Mouse (Mus musculus): ENCODE measurements at regions not wholly inside any gene's neighbourhood (a gene's known extent, or its start where the extent isn't known, plus 50 kb on each side); places are given as distances from the start of the nearest gene placed in this dataset.

DNA sequence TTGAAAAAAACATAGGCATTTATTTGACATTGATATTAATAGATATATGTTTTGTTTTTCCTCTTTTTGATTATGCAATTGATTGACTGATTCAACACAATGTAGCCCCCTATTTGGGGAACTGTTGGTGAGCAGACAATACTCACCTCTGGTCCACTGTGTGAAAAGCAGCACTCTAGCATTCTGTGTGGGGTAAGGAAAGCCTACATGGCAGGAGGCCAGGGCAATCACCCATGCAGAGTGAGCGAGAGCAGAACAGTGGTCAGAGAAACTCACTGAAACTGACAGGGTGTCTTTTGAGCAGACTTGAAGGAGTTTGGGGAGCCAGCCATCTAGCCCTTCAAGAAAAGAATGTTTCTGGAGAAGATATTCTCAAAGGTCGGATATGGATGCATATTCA is 73.2 kb upstream of the Azi2 start:
- DNase-seq = peak; percentile 5

DNA sequence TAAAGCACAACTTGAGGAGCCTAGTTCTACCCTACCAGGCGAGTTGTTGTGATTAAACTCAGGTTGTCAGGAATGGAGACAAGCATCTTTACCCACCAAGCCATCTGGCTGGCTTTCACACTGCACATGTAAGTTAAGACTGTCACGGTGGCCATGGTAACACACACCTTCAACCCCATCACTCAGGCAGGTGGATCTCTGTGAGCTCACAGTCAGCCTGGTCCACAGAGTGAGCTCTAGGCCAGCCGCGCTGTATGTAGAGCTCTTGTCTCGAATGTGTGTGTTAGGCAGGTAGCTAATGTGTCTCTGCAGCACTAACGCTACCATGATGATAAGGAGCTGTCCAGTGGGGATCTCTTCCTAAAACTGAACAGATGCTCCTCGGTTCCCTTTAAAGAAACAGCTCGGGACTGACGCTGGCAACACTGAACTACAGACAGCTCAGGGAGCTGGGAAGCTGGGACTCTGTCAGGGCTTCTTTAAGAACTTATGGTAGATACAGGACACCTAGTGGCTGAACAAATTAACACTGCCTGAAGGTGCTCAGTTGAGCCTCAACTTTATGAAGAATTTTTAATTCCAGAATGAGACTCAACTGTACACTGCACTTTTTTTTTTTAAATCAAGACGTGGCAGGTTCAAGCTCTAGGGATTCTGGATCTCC is 73.8 kb upstream of the Azi2 start:
- peak; percentile 56 to 64 for DNase-seq

DNA sequence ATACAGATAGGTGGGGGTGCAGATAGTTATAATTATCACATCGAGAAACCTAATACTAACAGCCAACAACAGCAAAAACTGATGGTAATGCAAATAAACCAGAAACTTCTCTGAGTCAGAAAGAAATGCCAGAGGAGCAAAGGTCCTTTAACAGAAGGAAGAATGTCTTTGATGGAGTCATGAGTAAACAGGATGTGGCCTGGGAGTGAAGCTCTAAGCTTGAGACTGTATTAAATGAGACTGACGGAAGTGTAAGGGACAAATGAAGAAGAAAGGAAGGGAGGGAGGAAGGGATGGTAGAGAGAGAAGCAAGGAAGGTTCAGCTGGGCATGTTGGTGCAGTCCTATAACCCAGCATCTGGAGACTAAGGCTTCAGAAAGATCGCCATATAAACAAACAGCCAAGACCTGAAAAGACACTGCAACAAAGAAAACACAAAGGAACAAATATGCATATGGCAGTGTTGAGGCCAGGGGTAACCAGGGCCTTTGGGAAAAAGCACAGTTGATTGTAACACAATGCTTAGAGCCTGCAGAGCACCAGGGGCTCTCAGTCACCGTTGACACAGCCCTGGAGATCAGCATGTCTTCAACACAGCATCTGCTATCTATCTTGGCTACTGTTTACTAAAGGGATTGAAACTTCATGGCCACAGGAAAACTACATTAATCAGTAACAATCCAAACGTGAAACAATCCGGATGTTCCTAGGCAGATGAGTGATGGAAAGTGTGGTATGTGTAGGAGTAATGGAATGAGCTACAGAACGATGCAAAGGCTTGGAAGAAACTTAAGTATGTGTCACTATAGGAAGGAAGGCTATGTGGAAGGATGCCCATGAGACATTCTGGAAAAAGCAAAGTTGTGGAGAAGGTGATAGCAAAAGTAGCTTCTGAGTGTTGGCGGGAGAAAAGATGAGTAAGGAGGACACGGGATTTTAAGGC is 77.9 kb upstream of the Azi2 start:
- DNase-seq = no peak

DNA sequence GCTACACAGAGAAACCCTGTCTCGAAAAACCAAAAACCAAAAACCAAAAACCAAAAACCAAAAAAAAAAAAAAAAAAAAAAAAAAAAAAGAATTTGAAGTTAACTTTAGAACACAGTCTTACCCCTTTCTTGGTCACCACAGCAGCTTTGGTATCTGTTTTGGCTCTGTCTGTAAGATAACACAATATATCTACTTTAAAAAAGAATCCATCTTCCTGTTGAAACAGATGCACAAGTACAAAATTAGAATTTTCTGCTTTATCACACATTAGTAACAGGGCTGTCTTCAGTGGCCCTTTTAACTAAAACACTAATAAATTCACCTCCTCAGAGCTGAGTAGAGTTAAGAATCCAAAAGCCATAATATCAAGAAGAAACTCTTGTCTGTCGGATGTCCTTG is 80.5 kb upstream of the Azi2 start:
- DNase-seq = no peak

DNA sequence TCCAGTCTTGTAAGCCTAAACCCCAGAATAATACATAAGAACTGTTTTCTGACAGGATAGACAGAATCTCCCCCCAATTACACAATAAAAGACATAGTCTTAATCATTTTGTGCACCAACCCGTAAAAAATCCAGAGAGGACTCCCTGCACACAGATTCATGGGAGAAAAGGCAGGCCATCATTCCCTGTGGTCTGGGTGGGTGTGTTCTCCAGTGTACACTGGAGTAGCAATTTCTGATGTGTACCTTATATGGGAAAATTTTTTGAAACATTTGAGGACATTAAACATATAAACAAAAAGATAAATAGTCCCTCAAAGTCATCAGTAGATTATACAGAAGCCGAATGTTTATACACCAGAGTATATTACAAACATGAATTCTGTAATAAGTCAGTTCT is 83.1 kb upstream of the Azi2 start:
- no peak for DNase-seq

DNA sequence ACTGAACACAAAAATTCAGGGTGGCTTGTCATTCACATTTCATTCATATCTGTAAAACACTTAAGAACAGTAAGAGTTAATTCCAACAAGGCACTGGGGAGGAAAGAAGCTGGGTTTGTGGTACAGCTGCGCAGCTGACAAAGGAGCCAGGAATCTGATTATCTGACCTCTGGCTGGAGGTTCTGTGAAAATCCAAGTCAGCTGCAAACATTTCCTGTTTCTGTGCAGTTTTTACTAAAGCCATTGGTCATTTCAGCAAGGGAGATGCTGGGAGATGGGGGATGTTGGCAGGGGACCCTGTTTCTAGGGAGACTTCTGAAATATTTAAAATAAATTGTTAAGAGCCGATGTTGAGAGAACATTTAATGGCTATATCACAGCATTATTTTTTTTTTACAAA is 83.6 kb upstream of the Azi2 start:
- no peak for DNase-seq

DNA sequence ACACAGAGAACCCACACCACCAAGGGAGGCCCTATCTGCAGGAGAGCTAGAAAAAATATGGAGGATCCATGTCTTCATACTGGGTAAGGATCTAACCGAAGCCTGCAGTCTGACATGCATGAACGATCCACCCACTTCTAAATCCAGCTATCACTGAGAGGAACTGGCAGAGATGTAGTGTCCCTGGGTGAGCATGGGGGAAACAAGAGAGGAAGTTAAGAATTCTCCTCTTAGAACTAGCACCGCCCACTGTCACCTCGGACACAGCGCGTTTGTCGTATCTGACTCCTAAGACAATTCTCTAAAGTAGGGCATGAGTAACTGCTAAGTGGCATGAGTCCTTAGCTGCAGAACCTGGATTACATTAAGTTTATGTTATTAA is 112.8 kb upstream of the Azi2 start:
- no peak for DNase-seq

DNA sequence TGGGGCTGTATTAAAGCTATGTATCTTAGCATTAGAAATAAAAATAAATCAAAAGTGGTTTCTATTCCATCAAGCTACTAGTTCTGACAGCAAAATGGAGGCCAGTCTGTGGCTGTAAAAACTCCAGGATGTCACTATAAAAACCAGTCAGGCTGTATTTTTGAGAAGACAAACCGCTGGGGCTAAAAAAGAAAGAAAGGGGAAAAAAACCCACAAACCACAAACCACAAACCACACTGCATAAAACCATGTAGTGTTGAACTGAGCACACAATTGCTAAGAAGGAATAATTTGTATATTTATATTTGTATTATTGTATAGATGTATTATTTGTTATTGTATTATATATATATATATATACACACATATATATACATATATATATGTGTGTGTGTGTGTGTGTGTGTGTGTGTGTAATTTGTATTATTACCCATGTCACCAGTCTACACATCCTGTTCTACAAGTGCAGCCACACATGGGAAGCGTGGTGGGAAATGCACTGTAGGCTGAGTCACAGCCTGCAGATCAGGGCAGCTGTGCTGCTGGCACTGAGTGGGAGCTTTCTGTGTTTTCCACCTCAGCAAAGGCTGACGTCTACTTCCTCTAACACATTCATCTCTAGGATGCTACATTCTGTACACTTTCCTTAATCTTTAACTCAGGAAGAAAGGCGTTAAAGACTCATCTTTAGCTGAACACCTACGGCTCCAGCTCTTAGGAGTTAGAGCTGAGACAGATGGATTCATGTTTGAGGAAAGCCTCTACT is 113.4 kb upstream of the Azi2 start:
- no peak for DNase-seq

DNA sequence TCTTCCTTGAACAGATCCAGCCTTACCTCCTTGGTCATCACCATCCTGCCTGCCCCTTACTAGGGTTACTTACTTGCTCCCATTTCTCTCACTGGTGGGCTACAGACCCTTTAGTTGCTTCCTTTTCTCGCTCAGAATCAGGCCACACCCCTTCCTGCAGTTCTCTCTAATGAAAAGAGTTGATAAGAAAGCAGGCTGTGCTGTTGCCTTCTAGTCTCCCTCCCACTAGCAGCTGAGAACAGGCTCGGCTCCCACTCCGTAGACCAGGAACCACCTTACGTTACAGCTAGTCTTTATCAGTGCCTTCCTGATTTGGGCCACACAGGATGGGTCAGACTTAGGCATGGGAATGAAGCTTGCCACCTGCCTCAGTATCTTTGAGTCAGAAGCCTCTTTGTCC is 117.3 kb upstream of the Azi2 start:
- no peak for DNase-seq

DNA sequence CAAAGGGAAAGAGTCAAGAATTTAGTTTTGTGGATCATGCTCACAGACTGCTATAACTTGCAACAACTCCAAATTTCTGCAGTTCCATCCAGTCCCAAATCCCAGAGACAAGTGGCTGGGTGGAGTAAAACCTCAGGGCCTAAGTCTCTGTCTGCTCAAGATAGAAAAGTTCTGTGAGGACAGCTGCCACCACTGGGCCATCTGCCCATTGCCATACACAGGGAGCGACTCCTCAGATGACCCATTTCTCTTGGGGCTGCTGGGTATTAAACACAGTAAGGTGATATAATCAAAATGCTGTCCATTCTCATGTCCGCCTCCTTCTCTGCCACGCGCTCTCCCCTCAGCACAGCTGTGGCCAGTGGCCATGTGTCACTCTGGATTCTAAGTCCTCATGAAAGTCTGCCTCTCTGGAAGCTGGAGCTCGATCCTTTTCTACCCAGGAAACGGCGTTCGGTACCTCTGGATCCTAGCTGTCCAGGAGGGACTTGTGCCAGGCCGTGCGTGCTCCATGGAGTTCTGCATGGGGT is 132.3 kb upstream of the Azi2 start:
- DNase-seq = peak in 1 of 2 experiments; percentile 13

DNA sequence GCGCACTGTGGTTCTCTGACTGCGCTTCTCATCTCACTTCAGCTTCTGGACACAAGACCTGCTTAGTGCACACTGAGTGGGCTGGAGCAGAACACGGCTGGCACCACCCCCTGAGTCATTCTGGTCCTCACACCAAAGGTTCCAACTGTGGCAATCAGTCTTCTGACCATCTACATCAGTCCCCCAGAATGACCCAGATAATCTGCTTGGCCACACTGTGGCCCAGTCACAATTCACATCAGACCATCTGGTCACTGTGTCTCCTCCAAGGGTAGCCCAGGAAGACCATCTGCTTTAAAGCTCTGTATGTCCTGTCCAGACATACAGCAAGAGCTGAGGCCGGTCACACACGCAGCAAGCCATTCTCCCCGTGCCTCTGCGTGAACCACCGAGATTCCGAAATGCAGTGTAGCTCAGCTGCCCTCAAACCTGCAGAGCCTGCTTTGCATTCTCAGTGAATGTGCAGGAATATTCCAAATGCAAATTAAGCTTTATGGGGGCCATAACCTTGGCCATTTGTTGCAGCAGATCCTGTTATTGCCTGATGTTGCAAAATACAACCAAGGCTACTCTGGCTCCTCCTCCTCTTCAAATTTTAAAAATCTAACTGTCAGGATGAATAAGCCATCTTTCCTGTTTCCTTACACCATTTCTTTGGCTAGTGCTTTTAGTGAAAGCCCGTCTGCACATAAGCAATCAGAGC is 135.1 kb upstream of the Azi2 start:
- peak; percentile 66 to 79 for DNase-seq

DNA sequence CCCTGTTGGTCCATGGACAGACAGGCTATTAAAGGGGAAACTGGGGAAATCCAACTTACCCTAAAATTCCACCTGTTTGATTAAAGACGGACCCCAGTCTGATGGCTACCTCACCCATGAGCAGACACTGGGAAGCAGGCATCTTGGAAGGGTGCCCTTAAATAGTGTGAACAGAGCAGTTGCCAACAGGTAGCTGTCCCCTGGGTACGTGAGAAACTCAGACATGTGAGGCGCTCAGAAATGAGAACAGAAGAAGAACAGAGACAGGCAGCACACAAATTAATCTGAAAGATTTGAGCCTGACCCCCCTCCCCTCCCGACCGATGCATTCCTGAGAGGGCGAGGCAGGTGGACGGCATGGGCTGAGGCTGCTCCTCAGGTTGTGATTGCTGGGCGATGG is 135.7 kb upstream of the Azi2 start:
- DNase-seq = peak in 1 of 2 experiments; percentile 38

DNA sequence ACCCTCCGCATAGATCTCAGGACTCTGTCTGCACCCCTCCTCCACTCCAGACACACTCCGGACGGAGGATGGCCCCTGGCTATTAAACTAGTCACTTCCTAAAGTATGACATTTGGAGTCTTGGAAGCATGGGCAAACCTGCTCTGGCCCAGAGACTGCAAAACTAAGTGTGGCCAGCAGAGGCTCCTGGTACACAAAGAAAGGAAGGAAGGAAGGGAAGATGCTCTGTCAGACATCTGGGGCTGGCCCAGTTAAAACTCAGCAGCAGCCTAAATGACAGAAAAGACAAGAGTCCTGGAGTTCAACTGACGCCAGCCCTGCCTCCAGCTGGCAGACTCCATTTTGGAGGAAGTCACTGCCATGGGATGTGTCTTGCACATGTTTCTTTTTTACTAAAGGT is 137.3 kb upstream of the Azi2 start:
- DNase-seq = peak; percentile 69 to 77

DNA sequence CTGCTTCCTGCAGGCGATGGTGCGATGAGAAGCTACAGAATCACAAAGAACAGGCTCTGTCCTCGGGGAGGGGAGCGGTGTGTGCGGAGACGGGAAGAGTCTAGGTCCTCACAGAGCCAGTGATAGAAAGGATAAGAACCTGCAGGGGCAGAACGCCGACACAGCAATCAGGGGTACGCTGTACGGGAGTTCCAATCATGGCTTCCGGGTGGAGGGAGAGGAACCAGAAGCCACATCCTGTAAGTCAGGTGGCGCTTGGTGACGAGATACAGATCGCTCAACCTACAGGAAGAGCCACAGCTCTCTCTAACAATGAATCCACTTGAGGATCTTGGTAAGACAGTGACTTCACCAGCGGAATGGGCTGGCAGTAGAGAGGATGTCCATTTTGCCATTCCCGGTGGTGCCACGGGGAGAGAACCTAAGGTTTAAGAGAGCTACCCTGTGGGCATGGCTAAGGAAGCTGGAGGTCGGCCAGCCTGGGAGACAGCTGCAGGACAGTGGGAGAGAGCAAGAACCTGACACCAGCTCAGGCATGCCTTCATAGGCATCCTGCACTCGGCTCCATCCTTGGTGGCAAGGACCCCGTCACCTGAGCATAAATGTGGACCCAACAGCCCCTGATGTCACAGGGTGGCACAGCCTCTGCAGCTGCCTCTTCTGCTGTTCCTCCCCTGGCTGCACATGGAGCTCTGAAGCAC is 137.9 kb upstream of the Azi2 start:
- peak in 1 of 2 experiments; percentile 22 for DNase-seq

DNA sequence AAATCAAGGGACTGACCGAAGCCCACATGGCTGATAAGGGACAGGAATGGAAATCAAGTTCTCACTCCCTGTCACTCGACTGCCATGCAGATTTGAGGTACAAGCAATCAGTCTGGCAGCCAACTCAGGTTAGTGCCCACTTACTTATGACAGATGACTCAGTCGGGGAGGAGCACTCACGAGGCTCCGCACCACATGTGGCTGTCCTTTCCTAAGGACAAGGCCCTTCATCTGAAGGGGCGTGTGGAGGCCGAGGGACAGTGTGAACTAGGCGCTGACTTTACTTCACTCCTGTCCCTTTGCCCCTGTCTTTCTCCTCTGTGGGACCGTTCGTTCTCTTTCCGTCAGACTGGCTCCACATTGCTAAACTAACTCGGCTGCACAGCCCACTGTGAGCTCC is 139.7 kb upstream of the Azi2 start:
- no peak for DNase-seq

DNA sequence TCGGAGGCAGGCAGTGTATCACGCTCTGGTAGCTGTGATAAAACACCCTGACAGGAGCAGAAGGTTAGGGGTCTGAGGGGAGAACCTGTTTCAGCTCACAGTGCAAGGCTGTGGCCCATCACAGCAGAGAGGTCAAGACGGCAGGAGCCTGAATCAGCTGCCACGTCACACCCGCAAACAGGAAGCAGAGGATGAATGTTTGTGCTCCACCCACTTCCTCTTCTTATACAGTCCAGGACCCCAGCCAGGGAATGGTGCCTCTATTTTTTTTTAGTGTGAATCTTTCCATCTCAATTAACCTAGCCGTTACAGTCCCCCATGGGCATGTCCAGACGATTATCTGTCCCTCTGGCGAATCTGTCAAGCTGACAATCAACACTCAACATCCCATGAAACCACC is 143.8 kb upstream of the Azi2 start:
- no peak for DNase-seq

DNA sequence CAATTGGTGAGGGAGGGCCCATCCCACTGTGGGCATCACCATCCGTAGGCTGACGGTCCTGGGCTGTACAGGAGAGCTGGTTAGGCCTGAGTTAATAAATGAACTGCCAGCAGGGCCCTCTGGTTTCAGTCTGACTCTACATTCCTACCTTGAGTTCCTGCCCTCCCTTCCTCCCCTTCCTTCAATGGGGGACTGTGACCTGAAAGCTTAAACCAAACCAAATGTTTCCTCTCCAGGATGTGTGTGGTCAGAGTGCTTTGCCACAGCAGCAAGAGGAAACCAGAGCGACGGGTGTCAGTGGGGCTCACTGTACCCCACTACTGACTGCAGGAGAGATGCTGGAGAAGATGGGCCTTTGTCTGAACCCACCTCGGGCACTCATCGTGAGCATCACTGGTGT is 147.7 kb upstream of the Azi2 start:
- DNase-seq = no peak

DNA sequence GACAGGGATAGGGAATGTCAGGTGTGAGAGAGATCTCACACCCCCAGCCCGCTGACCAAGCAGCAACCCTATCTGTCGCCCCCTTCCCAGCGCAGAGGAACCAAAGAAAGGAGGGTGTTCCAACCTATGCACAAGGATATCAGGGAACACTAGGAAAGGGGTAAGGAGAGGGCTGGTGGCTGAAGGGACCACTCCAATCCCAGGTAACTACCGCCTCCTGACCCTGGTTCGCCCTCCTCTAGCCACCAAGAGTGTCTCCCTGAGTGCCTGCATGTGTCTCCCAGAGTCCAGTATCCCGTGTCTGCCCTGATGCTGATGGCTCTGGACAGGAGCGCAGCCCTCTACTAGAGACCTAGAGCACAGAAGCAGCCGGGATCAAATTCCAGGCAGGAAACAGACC is 167.1 kb upstream of the Azi2 start:
- no peak for DNase-seq

DNA sequence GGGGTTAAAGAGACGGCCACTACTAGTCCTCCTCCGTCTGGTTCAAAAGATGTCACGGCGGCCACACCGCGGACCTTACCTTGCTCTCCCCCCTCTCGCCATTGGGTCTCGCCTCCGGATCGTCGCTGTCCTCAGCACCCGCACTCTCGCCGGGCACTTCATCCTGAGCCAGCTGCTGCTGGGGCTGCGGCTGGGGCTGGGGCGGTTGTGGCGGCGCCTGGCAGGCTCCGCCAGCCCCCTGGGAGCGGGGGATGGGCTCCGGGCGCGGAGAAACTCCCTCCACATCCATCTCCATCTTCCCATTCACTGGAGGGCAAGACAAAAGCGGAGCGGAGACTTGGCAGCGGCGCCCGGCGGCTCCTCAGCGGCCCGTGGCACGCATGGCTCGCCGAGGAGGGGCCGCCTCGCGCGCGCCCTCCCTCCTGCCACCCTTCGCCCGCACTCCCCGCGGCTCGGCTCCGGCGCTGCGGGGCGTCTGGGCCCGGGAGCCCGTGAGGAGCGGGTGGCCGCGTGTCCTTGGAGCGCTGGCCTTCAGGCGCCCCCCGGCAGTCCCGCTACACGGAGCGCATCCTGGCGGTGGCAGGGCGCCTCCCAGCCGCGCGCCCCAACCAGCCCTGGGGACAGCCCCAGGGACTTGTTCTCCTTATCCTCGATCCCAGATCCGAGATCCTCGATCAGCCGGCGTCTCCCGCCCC is 167.8 kb upstream of the Azi2 start:
- DNase-seq = peak; percentile 53 to 60

DNA sequence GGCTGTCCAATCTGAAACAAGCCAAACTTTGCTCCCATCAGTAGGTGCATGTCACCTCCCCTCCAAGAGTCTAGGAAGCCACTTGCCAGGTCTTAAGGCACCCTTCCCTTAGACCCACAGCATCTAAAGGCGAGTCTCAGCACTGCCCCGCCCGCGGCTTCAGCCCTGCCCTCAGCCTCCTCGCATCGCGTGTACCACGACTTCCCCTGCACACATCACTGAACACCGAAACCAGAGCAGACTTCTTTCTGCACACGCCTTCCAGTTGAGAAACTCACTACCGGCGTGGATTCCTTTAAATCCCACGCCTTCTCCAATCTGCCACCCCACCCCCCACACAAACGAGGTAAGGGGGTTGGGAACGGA is 168.3 kb upstream of the Azi2 start:
- no peak for DNase-seq

DNA sequence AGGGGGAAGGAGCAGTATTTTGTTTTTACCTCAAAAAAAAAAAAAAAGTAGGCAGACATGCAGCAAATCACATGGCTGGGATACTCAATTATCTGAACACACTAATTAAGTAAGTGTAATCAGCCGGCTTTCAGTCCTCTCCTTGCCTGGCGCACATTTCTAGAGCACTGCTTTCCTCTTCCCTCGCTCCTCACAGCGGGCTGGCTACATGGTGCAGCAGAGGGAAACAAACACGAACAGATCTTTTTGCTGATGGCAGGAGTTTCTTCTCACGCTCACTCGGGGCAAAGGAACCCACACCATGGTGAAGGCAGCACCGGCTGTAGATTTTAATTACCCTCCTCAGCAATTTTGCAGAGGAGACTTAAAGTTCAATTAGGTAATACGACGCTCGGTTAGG is 169.7 kb upstream of the Azi2 start:
- DNase-seq = no peak
